Mouse (Mus musculus) ZHBTc4 (cell line): ENCODE data around the gene Magee1.
A peak's percentile ranks its signal among the peaks of the same experiment; 100 is the strongest.
"Not testable (repeated sequence)": the region's sequence is repeated elsewhere in the genome, so short reads cannot be mapped to it uniquely, and the experiment has no call there.

Source experiments
- DNase-seq: peaks from one replicate; pipeline ENCODE4 v3.0.0-alpha.2; 2011; ENCODE audit warnings: low read depth, low spot score

Magee1 gene

GRCm38 (mm10) chrX:105120275-105121226, at the start of gene Magee1:
Gene Magee1 (plus strand): TSS chrX:105120378.
- DNase-seq: peak; percentile 78

- no peak for DNase-seq
These were observed 41.0 kb upstream of the Magee1 start for GRCm38 (mm10) chrX:105079151-105079550.

- DNase-seq: peak; percentile 94
These were observed 40.5 kb upstream of the Magee1 start, which contains the start of gene Pbdc1 for GRCm38 (mm10) chrX:105079615-105080092. Gene Pbdc1 (plus strand): TSS chrX:105079756.

GRCm38 (mm10) chrX:105080096-105080495, 40.1 kb upstream of the Magee1 start:
- DNase-seq: no peak

- not testable (repeated sequence) for DNase-seq
These were observed 37.2 kb upstream of the Magee1 start for GRCm38 (mm10) chrX:105083013-105083412.

- DNase-seq: peak; percentile 42
These were observed 16.0 kb upstream of the Magee1 start for GRCm38 (mm10) chrX:105104175-105104574.

- no peak for DNase-seq
These were observed 5.2 kb upstream of the Magee1 start for GRCm38 (mm10) chrX:105114994-105115393.

- DNase-seq: peak; percentile 70
These were observed 1.2 kb downstream of the Magee1 start for GRCm38 (mm10) chrX:105121227-105121865.

GRCm38 (mm10) chrX:105124903-105125302, 4.7 kb downstream of the Magee1 start:
- DNase-seq: no peak

GRCm38 (mm10) chrX:105151872-105152461, 31.8 kb downstream of the Magee1 start:
- DNase-seq: peak; percentile 57

- DNase-seq: not testable (repeated sequence)
These were observed 44.8 kb downstream of the Magee1 start for GRCm38 (mm10) chrX:105165007-105165406.

GRCm38 (mm10) chrX:105167217-105167616, 47.0 kb downstream of the Magee1 start:
- peak; percentile 2 for DNase-seq
